Mouse (Mus musculus): ENCODE data around the gene Slc37a1.

DNA sequence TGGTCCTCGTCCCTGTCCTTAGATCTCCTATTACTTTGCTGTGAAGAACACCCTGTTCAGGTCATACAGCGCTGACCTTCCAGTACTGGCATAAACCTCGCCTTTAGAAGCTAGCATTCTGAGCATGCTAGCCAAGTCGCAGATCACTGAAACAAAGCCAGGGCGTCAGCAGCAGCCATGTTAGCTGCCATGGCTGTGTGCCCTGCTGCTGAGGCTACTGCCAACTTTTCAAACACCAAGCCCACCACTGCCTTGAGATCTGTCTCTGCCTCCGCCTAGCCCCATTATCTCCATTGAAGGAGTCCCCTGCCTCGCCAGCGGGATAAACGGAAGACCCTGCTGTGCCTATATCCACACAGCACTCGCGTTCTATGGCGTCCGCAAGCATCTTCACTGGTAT is 74.0 kb downstream of the Slc37a1 start:
- TF ChIP-seq CTCF (IDR thresholded peaks at IDR 0.05) (no peak), POLR2A (IDR thresholded peaks at IDR 0.05; ENCODE audit: insufficient read depth, low read depth, low read length) (no peak), EP300 (IDR thresholded peaks at IDR 0.05; ENCODE audit: insufficient read depth, low read depth, low read length) (no peak)
